Mouse (Mus musculus) myocyte (in vitro differentiated cells): Measurements from ENCODE around the gene Ikzf1.

Experiments used
- E2F4 ChIP-seq: IDR thresholded peaks from one replicate; pipeline ENCODE4 v1.6.1; 2011; ENCODE audit warnings: mild to moderate bottlenecking, control low read depth, moderate library complexity; ENCODE audit not compliant: insufficient read depth
- MYOD1 ChIP-seq, 3 experiments: IDR thresholded peaks; one replicate each; pipeline ENCODE4 v1.6.1; 2011; ENCODE audit warnings: control low read depth in 2 of 3, low read depth in 2 of 3, mild to moderate bottlenecking in 2 of 3, moderate library complexity in 1 of 3; ENCODE audit not compliant: insufficient read length in 2 of 3, control insufficient read depth in 1 of 3
- POLR2A ChIP-seq: IDR thresholded peaks from one replicate; pipeline ENCODE4 v1.6.1; 2011; ENCODE audit warnings: low read depth, mild to moderate bottlenecking, control low read depth, moderate library complexity; ENCODE audit not compliant: insufficient read length
- USF1 ChIP-seq: IDR thresholded peaks from one replicate; pipeline ENCODE4 v1.6.1; 2011; ENCODE audit warnings: low read depth, mild to moderate bottlenecking, control low read depth, moderate library complexity

- TF ChIP-seq USF1 (no peak), POLR2A (no peak), E2F4 (no peak), MYOD1 (IDR thresholded peaks at IDR 0.05; ENCODE audit: control insufficient read depth in 1 of 3, insufficient read length in 2 of 3, low read depth in 2 of 3) (no peak)
Observed at GRCm38 (mm10) chr11:11729216-11729615, 44.4 kb downstream of the Ikzf1 start.
